Mouse (Mus musculus) ES-E14 (cell line): ENCODE results near the gene Zmynd12.

Source experiments
- HCFC1 ChIP-seq: IDR thresholded peaks from 2 replicates; pipeline ENCODE4 v1.6.1; 2012; ENCODE audit warnings: low read length, inconsistent platforms, borderline replicate concordance; ENCODE audit not compliant: insufficient read depth
- MAFK ChIP-seq: IDR thresholded peaks from 2 replicates; pipeline ENCODE4 v1.6.1; 2014; ENCODE audit warnings: mild to moderate bottlenecking, low read depth, low read length, inconsistent platforms; ENCODE audit not compliant: insufficient read depth

- TF ChIP-seq HCFC1 (no peak), MAFK (peak; percentile 46; the same call in 1 of the 2 replicates)
Observed at GRCm38 (mm10) chr4:119403431-119403830, 19.2 kb upstream of the Zmynd12 start.
